Mouse (Mus musculus): ENCODE measurements around the gene Mrpl39. TPM values are rescaled to one million over a fixed set of nuclear protein-coding genes. Genes with fewer than 3 reads are reported as not detected.

The Mrpl39 gene
- polyA plus RNA-seq (2015; fragmentation: Illumina TruSeq; extraction: RNeasy Lipid Tissue Mini Kit (QIAGEN cat#74804); ENCODE audit: insufficient read depth, low read depth, low replicate concordance), result 5.2 TPM

GRCm38 (mm10) chr16:84735166-84736105 is at the start of gene Mrpl39:
Gene Mrpl39 (minus strand): TSS chr16:84735742.

GRCm38 (mm10) chr16:84774003-84774703 is 38.6 kb upstream of the Mrpl39 start, which contains the start of gene Jam2:
Gene Jam2 (plus strand): TSS chr16:84774123.

Other genes starting within 250 kb of the Mrpl39 start
- not detected for gene A730009L09Rik, start 220.6 kb downstream of the Mrpl39 start, polyA plus RNA-seq (2015; fragmentation: Illumina TruSeq; extraction: RNeasy Lipid Tissue Mini Kit (QIAGEN cat#74804); ENCODE audit: insufficient read depth, low read depth, low replicate concordance)
- gene Jam2, start 38.4 kb upstream of the Mrpl39 start, polyA plus RNA-seq (2015; fragmentation: Illumina TruSeq; extraction: RNeasy Lipid Tissue Mini Kit (QIAGEN cat#74804); ENCODE audit: insufficient read depth, low read depth, low replicate concordance), result 20.4 TPM
- gene Gabpa, start 99.2 kb upstream of the Mrpl39 start, polyA plus RNA-seq (2015; fragmentation: Illumina TruSeq; extraction: RNeasy Lipid Tissue Mini Kit (QIAGEN cat#74804); ENCODE audit: insufficient read depth, low read depth, low replicate concordance), result 9.8 TPM
- 130 TPM for gene Atp5j, start 99.9 kb upstream of the Mrpl39 start, polyA plus RNA-seq (2015; fragmentation: Illumina TruSeq; extraction: RNeasy Lipid Tissue Mini Kit (QIAGEN cat#74804); ENCODE audit: insufficient read depth, low read depth, low replicate concordance)